Mouse (Mus musculus) intestine, embryonic 15.5 days (tissue): ENCODE measurements around the gene Rims3. TPM values are rescaled to one million over a fixed set of nuclear protein-coding genes. Genes with fewer than 3 reads are reported as not detected.

ENCODE experiments used
- ATAC-seq: fragments of 200-750 bp; cut with Nextera tagmentation; 2 replicates; pipeline ENCODE4 v1.8.0; 2017; ENCODE audit warnings: moderate TSS enrichment, moderate library complexity
- H3K27ac ChIP-seq: fragments of 300-500 bp; sonication (generic); 2 replicates; pipeline ENCODE4 v1.5.1; 2015; ENCODE audit warnings: mild to moderate bottlenecking, inconsistent platforms
- H3K27me3 ChIP-seq: fragments of 300-500 bp; sonication (generic); replicated peaks from 2 replicates; pipeline ENCODE4 v1.6.1; 2015; ENCODE audit warnings: inconsistent platforms
- H3K36me3 ChIP-seq: fragments of 300-500 bp; sonication (generic); 2 replicates; pipeline ENCODE4 v1.6.1; 2015; ENCODE audit warnings: inconsistent platforms
- H3K4me1 ChIP-seq: fragments of 300-500 bp; sonication (generic); replicated peaks from 2 replicates; pipeline ENCODE4 v1.6.1; 2015; ENCODE audit warnings: inconsistent platforms
- H3K4me2 ChIP-seq: fragments of 300-500 bp; sonication (generic); replicated peaks from 2 replicates; pipeline ENCODE4 v1.6.1; 2015; ENCODE audit warnings: mild to moderate bottlenecking, inconsistent platforms
- H3K4me3 ChIP-seq: fragments of 300-500 bp; sonication (generic); replicated peaks from 2 replicates; pipeline ENCODE4 v1.5.1; 2015; ENCODE audit warnings: inconsistent platforms
- H3K9ac ChIP-seq: fragments of 300-500 bp; sonication (generic); 2 replicates; pipeline ENCODE4 v1.6.1; 2015; ENCODE audit warnings: inconsistent platforms
- H3K9me3 ChIP-seq: fragments of 300-500 bp; sonication (generic); 2 replicates; pipeline ENCODE4 v1.6.1; 2016; ENCODE audit warnings: inconsistent platforms
- WGBS: fragments of 180-500 bp; shearing (Covaris S2); methylation state at CpG from one replicate; pipeline ENCODE4 v1.1.7; 2015; 5-methylcytosine and 5-hydroxymethylcytosine counted together
- polyA plus RNA-seq: library from polyadenylated mRNA; unstranded; fragments of >200 nt; fragmentation: Nextera tagmentation; extraction: Ambion mirVana; gene quantifications from 2 replicates; pipeline ENCODE4 v1.2.1, GENCODE M21; 2015

Rims3 gene
- polyA plus RNA-seq, 1 experiment from 2014 or later = 1.4 TPM

GRCm38 (mm10) chr4:120886131-120886530 is 31.5 kb downstream of the Rims3 start:
- Histone ChIP-seq H3K4me1 (0 out of 2 replicates have a peak, but pooled peaks cover 2% of the 10 kb centered on the region), H3K36me3 (no peaks in the 10 kb centered on the region), H3K27ac (no peak overlapping the region), H3K27me3 (no peaks in the 10 kb centered on the region), H3K9ac (no peak overlapping the region), H3K9me3 (no peaks in the 10 kb centered on the region), H3K4me2 (no peak overlapping the region), H3K4me3 (no peak overlapping the region)
- no peak for ATAC-seq
- 33% methylated on average over 4 of the region's 4 CpGs for WGBS

- no peak for ATAC-seq
- Histone ChIP-seq H3K36me3 (no peaks in the 10 kb centered on the region), H3K27me3 (no peaks in the 10 kb centered on the region), H3K9me3 (no peaks in the 10 kb centered on the region), H3K27ac (no peak overlapping the region), H3K4me2 (no peak overlapping the region), H3K4me1 (0 out of 2 replicates have a peak, but pooled peaks cover 2% of the 10 kb centered on the region), H3K4me3 (no peak overlapping the region), H3K9ac (no peak overlapping the region)
- WGBS = 79% methylated on average over 5 of the region's 5 CpGs
Measured at GRCm38 (mm10) chr4:120886811-120887210, 32.2 kb downstream of the Rims3 start.

GRCm38 (mm10) chr4:120887381-120888112 is 32.9 kb downstream of the Rims3 start:
- no peak overlapping the region for H3K4me2 ChIP-seq
- H3K4me1 ChIP-seq = 0 out of 2 replicates have a peak, but pooled peaks cover 2% of the 10 kb centered on the region
- no peak overlapping the region for H3K27ac ChIP-seq
- no peaks in the 10 kb centered on the region for H3K27me3 ChIP-seq
- no peak for ATAC-seq
- H3K36me3 ChIP-seq = no peaks in the 10 kb centered on the region
- whole genome bisulfite sequencing = 33% methylated on average over 8 of the region's 8 CpGs
- H3K4me3 ChIP-seq = no peak overlapping the region
- no peak overlapping the region for H3K9ac ChIP-seq
- H3K9me3 ChIP-seq = no peaks in the 10 kb centered on the region

GRCm38 (mm10) chr4:120888884-120889283 is 34.3 kb downstream of the Rims3 start:
- 67% methylated on average over 8 of the region's 8 CpGs for whole genome bisulfite sequencing
- Histone ChIP-seq H3K27me3 (no peaks in the 10 kb centered on the region), H3K4me2 (no peak overlapping the region), H3K36me3 (no peaks in the 10 kb centered on the region), H3K27ac (no peak overlapping the region), H3K4me1 (0 out of 2 replicates have a peak, but pooled peaks cover 2% of the 10 kb centered on the region), H3K9ac (no peak overlapping the region), H3K9me3 (no peaks in the 10 kb centered on the region), H3K4me3 (no peak overlapping the region)
- ATAC-seq = no peak

DNA sequence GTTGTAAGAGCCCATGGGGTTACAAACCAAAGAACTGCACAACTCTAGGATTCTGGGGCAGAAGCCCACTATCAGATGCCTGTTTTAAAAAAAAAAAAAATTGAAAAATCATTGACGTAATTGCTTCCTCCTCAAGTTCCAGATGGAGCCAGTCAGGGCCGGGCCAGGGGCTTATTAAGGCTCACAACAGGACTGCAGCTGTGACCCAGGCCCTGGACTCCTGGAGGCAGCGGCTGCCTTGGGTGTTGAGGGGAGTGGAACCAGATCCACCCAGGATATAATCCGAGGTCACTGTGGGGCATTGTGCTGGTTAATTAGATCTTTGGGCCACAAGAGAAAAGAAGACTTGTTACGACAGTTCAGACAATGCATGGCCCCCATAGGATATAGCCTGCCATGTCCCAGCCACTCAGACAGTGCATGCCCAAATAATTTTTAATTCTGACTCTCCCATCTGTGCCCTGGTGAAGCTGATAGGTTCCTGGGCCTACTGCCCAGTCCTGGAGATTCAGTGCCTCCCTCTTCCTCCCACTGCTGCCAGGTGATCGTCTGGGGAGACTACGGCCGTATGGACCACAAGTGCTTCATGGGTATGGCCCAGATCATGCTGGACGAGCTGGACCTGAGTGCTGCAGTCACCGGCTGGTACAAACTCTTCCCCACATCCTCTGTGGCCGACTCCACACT is 36.3 kb downstream of the Rims3 start:
- no peak overlapping the region for H3K4me3 ChIP-seq
- no peak overlapping the region for H3K4me2 ChIP-seq
- no peaks in the 10 kb centered on the region for H3K36me3 ChIP-seq
- 64% methylated on average over 11 of the region's 11 CpGs for WGBS
- H3K9ac ChIP-seq = no peak overlapping the region
- no peaks in the 10 kb centered on the region for H3K9me3 ChIP-seq
- 0 out of 2 replicates have a peak, but pooled peaks cover 2% of the 10 kb centered on the region for H3K4me1 ChIP-seq
- ATAC-seq = no peak
- no peaks in the 10 kb centered on the region for H3K27me3 ChIP-seq
- H3K27ac ChIP-seq = 0 out of 2 replicates have a peak overlapping the region, but pooled peaks have one; percentile 13

DNA sequence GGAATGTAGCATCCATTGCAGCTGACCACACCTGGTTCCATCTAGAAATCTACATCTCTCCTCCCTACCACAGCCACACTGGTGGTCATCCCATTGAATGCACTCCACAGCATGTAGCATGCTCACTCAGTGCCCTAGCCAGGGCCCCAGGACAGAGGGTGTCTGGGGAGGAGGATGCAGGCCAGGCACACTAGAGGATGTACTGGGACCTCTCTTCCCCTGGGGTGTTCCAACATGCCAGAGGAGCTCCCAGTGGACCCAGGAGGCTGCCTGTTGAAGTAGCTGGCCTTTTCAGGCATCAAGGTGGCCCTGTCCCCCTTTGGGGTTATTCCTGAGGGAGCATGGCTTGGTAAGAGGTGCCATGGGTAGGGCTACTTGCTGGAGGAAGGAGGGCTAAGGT is 37.3 kb downstream of the Rims3 start:
- H3K4me3 ChIP-seq = no peak overlapping the region
- no peak overlapping the region for H3K4me2 ChIP-seq
- H3K4me1 ChIP-seq = 0 out of 2 replicates have a peak, but pooled peaks cover 2% of the 10 kb centered on the region
- H3K36me3 ChIP-seq = no peaks in the 10 kb centered on the region
- ATAC-seq = no peak
- no peak overlapping the region for H3K9ac ChIP-seq
- no peaks in the 10 kb centered on the region for H3K27me3 ChIP-seq
- H3K27ac ChIP-seq = no peak overlapping the region
- no peaks in the 10 kb centered on the region for H3K9me3 ChIP-seq

DNA sequence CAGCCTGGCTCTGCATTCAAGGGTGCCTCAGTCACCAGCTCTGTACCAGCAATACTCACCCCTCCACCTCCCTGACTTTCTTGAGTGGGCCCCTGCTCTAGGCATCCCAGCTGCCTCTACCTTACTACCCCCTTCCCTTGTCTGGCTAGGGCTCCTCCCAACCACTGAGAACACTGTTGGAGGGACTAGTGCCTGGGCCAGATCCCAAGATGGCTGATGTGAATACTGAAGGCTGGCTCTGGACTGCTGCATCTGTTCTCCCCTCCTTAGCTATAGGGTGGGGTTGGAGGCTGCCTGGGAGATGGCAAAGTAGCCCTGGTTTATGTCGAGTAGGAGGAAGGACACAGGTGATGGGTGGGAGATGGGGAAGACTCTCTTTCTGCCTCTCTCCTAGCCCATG is 37.9 kb downstream of the Rims3 start:
- H3K4me1 ChIP-seq = 0 out of 2 replicates have a peak, but pooled peaks cover 2% of the 10 kb centered on the region
- no peak overlapping the region for H3K27ac ChIP-seq
- no peak overlapping the region for H3K4me3 ChIP-seq
- no peak overlapping the region for H3K9ac ChIP-seq
- ATAC-seq = no peak
- H3K4me2 ChIP-seq = no peak overlapping the region
- no peaks in the 10 kb centered on the region for H3K27me3 ChIP-seq
- H3K9me3 ChIP-seq = no peaks in the 10 kb centered on the region
- no peaks in the 10 kb centered on the region for H3K36me3 ChIP-seq
- WGBS = 22% methylated on average over 1 of the region's 1 CpGs

DNA sequence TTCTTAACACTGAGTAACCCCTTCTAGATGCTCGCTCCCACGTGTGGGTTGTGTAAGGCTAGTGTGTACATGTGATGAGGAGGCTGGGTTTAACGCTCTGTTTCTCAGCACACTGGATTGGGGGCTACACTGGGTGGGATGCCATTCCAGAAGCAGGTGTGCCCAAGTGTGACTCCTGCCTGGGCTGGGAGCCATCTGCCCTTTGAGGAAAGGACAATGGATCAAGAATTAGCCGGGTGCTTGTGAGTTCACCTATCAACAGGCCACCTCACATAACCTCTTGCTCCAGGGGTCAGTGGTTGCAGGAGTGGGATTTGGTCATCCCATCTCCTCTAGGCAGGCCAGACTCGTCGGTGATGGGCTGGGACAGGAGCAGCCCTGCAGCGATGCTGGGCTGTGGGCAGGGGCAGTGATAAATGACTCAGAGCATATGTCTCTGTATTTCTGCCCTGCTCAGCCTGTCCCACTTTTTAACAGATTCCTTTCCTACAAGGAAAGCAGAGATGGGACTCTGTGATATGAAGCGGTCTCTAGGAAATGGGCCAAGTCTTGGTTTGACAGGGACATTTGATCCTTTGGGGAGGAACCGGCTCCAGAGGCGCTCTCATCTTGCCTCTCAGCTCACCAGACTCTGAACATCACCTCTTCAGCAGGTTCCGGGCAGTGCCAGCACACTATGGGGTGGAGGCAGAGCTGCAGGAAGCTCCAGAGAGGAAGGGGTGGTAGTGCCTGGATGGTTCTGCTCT is 39.2 kb downstream of the Rims3 start:
- no peaks in the 10 kb centered on the region for H3K27me3 ChIP-seq

DNA sequence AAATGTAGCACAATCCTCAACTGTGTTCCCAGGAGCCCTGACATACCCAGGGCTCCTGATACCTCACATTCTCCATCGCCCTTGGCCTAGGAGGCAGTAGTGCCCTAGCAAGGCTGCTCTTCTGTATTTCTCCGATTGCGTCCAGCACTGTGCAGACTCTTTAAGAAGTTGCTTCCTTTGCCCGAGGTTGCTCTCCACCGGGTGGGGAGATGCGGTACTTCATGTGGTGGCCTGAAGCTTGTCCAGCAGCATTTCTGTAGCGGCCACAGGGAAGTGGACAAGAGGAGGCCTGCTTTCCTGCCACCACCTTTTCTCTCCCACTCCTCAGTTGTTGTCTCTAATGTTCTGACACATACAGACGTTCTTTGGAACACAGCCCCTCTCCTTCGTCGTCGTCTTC is 40.0 kb downstream of the Rims3 start:
- H3K9me3 ChIP-seq = no peaks in the 10 kb centered on the region
- no peaks in the 10 kb centered on the region for H3K36me3 ChIP-seq
- no peaks in the 10 kb centered on the region for H3K27me3 ChIP-seq
- WGBS = 73% methylated on average over 11 of the region's 11 CpGs
- H3K4me2 ChIP-seq = no peak overlapping the region
- H3K4me3 ChIP-seq = no peak overlapping the region
- no peak overlapping the region for H3K27ac ChIP-seq
- H3K9ac ChIP-seq = no peak overlapping the region; the same call in 1 of the 2 replicates
- no peak for ATAC-seq
- no peaks in the 10 kb centered on the region for H3K4me1 ChIP-seq

More for the DNA sequence above, 39.2 kb downstream of the Rims3 start:
- Histone ChIP-seq H3K9ac (no peak overlapping the region), H3K9me3 (no peaks in the 10 kb centered on the region), H3K4me3 (no peak overlapping the region), H3K4me1 (0 out of 2 replicates have a peak, but pooled peaks cover 2% of the 10 kb centered on the region), H3K27ac (no peak overlapping the region), H3K4me2 (no peak overlapping the region), H3K36me3 (no peaks in the 10 kb centered on the region)
- no peak for ATAC-seq
- 56% methylated on average over 11 of the region's 11 CpGs for whole genome bisulfite sequencing

- Histone ChIP-seq H3K36me3 (no peaks in the 10 kb centered on the region), H3K27ac (no peak overlapping the region), H3K9ac (no peak overlapping the region), H3K27me3 (no peaks in the 10 kb centered on the region), H3K4me1 (no peaks in the 10 kb centered on the region), H3K4me3 (no peak overlapping the region), H3K4me2 (no peak overlapping the region), H3K9me3 (no peaks in the 10 kb centered on the region)
- WGBS = 78% methylated on average over 7 of the region's 7 CpGs
- no peak for ATAC-seq
Measured at GRCm38 (mm10) chr4:120895226-120895625, 40.6 kb downstream of the Rims3 start.

DNA sequence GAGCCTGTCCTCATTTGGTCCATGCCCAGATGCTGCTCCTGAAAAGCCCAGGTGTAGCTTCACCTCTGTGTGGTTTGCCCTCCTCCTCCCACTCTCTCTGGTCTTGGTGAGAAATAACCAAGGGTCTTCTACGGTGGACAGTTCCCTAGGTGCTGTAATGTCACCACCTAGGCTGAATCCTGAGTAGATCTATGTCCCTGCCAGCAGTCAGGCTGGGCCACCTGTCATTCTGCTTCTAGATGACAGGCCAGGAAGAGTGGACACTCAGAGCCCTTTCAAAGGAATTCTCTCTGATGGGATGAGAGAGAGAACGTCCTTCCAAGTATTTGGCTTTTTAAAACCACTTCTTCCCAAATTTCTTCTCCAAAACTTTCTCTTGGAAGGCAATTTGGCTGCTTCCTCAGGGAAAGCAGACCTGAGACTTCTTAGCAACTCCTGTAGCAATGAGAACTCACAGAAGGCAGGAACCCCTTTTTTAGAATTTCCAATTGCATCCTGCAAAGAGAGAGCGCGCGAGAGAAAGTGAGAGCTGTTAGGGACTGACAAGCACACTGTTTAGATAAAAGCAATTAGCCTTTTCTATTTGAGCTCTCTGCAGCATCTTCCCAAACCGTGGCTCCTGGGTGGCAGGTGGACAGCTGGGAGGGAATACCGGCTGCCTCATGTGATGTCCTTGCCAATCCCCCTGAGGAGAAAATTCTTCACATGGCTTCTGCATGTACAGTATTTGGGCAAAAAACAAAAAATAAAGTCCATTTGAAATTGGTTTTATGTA is 41.4 kb downstream of the Rims3 start:
- Histone ChIP-seq H3K27ac (no peak overlapping the region), H3K4me1 (no peaks in the 10 kb centered on the region), H3K9me3 (no peaks in the 10 kb centered on the region), H3K4me3 (no peak overlapping the region), H3K27me3 (no peaks in the 10 kb centered on the region), H3K4me2 (no peak overlapping the region), H3K9ac (no peak overlapping the region), H3K36me3 (no peaks in the 10 kb centered on the region)
- 68% methylated on average over 7 of the region's 7 CpGs for WGBS
- ATAC-seq = no peak

DNA sequence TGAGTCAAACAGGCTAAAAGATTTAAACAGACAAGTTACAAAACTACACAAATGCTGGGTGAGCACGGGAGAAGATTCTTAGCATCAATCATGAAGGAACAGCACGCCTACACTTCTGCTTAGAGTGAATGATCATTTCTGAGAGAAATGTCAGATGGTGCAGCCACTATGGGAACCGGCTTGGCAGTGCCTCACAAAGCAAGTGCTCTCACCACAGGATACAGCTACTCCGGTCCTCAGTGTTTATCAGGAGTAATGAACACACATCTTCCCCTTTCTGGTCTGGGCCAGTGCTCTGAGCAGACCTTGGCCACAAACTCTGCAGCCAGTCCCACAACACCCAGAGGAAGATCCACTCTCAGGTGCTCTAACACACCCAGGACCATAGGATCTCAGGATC is 49.9 kb downstream of the Rims3 start:
- no peak overlapping the region for H3K4me3 ChIP-seq
- 39% methylated on average over 4 of the region's 4 CpGs for WGBS
- H3K4me1 ChIP-seq = no peaks in the 10 kb centered on the region
- H3K4me2 ChIP-seq = no peak overlapping the region
- no peaks in the 10 kb centered on the region for H3K9me3 ChIP-seq
- H3K9ac ChIP-seq = no peak overlapping the region
- no peaks in the 10 kb centered on the region for H3K36me3 ChIP-seq
- no peak for ATAC-seq
- no peak overlapping the region for H3K27ac ChIP-seq
- no peaks in the 10 kb centered on the region for H3K27me3 ChIP-seq
